Mouse (Mus musculus) thymus, adult 2 months (tissue): ENCODE measurements around the gene Smug1.

Experiments
- CTCF ChIP-seq: fragments of 200-500 bp; IDR thresholded peaks from 2 replicates; pipeline ENCODE4 v1.5.1; 2012; ENCODE audit warnings: mild to moderate bottlenecking, control low read depth, low read length, moderate library complexity, borderline replicate concordance; ENCODE audit not compliant: control insufficient read depth, poor library complexity, insufficient read depth; ENCODE audit errors: extremely low read depth
- POLR2A ChIP-seq: fragments of 200-500 bp; IDR thresholded peaks from 2 replicates; pipeline ENCODE4 v1.6.1; 2012; ENCODE audit warnings: mild to moderate bottlenecking, low read length, control low read depth, moderate library complexity; ENCODE audit not compliant: control insufficient read depth, poor library complexity, insufficient read depth; ENCODE audit errors: extremely low read depth

DNA sequence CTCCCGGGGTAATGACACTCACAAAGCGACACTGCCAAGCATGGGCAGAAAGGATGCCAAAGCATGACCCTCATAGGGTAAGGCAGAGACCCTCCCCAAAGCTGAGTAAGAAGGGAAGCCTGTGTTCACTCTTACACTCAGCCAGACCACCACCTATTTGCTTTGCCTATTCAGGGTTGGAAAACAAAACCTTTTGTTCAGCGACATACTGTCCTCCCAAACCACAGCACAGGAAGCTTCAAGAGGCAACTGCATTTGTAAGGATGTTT is 19.5 kb downstream of the Smug1 start:
- no peak for TF ChIP-seq POLR2A
- no peak for TF ChIP-seq CTCF
